Mouse (Mus musculus): ENCODE measurements at regions not wholly inside any gene's neighbourhood (a gene's known extent, or its start where the extent isn't known, plus 50 kb on each side); places are given as distances from the start of the nearest gene placed in this dataset.
"Not testable (repeated sequence)": the region's sequence is repeated elsewhere in the genome, so short reads cannot be mapped to it uniquely, and the experiment has no call there.

DNA sequence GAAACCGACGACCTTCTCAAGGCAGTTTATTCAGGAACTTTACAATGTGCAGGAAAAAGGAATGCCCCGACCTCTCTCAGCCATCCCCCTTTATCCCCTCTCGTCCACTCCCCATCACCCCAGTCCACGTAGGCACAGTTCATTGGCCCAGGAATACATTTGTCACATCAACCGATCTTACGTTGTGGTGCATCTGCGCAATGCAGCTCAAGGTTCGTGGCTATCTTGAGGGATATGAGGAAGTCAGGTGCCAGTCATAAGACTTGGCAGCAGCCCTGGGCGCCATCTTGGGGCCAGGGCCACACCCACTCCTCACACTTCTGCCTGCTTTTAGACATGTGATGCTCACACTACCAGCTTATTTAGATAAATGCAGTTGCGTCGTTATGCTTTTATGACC, 106.8 kb upstream of the Arid1b start:
- DNase-seq, result not testable (repeated sequence)

DNA sequence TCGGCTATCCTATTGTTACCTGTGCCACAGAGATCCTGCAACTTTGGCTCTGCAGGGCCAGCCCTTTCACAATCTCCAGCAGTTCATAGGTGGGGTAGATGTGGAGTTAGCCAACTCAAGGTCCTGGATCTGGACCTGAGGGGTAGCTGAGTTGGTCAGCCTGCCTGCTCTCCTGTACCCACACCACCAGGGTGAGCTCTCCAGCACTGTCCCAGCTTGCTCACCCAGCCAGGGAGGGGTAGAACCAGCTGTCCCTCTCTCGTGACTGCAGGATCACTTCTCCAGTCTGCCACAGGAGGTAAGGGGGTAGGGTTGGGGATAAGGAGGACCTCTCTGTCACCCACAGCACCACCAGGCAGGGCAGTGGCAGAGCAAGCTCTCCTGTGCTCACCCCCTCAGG, 104.6 kb upstream of the Arid1b start:
- no peak for DNase-seq

- no peak for DNase-seq
Observed at GRCm38 (mm10) chr17:4890131-4890530, 104.0 kb upstream of the Arid1b start.

GRCm38 (mm10) chr17:4891576-4891975, 102.6 kb upstream of the Arid1b start:
- DNase-seq, result no peak

DNA sequence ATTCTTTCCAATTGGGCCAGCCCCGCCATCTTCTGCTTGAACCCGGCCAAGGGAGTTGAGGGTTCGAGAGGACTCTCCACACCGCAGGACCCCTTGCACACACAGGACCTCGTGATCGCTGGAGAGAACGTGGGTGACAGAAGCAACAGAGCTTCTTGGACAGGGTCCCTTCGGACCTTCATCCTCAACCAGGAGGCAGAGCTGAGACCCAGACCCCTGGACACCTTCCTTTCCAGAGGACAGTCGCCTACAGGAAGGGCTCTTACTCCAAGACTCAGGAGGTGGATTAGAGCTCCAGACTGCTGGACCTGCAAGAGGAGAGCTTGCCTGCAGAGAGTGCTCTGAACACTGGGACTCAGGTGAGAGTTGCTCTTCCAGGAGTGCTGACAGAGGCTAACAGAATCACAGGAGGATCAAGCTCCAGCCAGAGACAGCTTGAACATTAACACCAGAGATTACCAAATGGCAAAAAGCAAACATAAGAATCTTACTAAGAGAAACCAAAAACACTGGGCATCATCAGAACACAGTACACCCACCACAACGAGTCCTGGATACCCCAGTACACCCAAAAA, 99.3 kb upstream of the Arid1b start:
- not testable (repeated sequence) for DNase-seq

- DNase-seq, result no peak
Observed at GRCm38 (mm10) chr17:4903129-4903528, 91.0 kb upstream of the Arid1b start.

DNA sequence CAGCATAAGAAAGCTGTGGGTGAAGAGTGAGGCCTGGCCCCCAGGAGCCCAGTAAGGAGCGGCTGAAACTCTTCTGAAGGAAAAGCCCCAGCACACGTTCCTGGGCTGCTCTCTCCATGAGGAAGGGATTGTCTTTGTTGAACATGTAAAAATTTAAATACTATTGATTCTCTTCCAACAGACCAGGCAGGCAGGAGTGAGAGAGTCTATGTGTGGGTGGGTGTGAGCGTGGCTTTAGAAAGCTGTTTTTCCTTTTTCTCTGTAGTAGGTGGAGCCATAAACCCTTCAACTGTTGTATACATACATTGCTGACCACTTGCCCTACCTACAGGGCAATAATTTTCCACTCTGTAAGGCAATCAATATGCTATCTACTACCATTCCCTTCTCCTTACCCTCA, 87.6 kb upstream of the Arid1b start:
- DNase-seq, result no peak

DNA sequence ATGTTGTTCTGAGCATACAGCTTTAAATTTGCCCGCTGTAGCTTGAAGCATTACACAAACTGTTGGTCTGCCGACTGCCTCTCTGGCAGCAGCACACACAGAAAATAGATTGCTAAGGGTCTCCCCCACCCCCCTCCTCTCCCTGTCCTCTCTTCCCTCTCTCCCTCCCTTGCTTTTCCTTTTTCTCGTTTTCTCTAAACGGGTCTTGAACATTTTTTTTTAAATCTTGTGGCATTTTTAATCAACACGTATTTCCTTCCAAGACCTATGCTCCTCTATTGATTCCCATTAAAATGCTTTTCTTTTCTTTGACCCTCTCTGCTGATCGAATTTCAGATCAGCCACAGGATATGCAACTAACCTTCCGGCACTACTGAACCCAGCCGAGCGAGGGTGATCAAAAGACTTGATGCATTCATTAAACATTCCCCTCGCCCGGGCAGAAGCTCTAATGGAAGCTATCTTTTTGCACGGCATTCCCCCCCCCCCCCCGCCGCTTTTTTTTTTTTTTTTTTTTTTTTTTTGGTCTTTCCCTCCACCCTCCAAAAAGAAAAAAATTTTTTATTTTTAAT, 86.9 kb upstream of the Arid1b start:
- peak; percentile 10 to 29 for DNase-seq

DNA sequence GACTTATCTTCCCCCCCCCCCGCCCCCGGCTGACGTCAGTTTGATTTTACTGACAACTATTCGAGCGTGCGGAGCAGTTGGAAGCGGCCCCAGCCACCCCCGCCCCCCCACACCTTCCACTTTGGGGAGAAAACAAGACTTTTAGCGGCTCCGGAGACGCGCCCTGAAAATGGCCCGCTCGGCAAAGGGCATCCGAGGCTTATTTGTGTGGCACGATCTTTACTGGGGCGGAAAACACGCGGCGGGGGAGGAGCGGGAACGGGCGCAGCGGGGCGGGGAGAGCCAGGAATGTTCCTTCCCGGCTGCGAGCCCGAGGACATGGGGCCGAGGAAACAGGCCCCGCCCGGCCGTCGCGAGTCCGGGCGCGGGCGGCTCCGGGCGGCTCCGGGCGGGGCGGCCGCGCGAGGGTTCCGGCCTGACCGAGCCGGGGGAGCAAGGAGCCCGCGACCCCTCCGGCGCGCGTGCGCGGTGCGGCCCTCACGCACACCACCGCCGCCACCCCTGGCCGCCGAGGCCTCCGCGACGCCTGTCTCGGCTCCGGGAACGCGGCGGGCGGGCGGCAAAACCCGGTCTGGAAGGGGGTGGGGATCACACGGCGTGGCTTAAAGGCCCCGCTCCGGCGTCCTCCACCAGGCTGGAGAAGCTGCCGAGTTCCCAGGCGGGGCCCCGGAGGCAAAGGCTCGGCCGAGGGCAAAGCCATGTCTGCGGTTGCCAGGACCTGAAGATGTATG, 86.1 kb upstream of the Arid1b start:
- DNase-seq, result peak; percentile 90 to 92

DNA sequence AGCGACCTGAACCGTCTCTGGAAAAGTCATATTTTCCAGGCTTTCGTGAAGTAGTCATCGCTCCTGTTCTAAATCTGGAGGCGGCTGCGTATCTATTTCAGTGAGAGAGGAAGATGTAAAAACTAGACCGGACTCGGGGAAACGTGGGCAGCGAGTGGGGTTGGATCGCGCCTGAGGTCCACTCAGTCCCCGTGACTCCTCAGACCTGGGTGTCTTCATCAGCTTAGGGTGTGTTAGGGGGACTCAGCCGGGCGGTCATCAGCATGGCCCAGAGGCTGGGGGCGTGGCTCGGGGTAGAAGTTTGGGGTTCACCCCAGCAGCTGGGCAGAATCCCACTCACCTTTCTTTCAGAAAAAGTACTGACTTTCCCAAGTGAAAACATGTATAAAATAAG, 85.6 kb upstream of the Arid1b start:
- peak in 1 of 2 experiments; percentile 43 for DNase-seq

DNA sequence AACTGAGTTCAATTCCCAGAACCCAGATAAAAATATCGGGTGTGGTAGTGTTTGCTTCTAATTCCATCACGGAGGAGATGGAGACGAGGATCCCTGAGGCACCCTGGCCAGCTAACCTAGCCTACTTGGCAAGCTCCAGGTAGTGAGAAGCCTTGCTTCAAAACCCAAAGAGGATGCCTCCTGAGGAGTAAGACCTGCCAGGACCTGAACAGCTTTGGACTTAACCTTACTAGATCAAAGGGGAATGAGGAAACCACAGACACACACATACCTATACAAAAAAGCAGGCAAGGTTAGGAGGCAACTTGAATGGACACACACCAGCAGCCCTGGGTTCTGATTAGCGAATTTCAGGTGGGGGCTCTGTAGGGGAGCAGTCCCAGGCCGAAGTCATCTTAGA, 84.0 kb upstream of the Arid1b start:
- DNase-seq, result no peak

DNA sequence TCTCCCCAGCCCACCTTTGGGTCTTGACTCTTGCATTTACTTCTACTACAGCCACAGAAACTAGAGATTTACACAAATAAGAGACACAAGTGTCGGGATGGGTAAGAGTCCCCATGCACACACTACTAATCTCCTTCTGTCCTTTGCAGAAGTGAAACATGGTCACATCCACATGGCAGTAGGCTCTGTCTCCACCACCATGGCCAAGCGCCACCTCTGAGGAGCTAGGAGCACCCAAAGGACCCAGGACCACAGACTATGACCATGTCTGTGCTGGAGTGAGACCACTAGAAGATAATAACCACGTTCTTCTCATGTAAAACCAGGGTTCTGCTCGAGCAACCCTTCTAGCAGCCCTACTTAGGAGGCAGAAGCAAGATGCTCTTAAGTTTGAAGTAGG, 81.1 kb upstream of the Arid1b start:
- no peak for DNase-seq

- no peak for DNase-seq
Observed at GRCm38 (mm10) chr17:4919866-4920495, 74.2 kb upstream of the Arid1b start.

- no peak for DNase-seq
Observed at GRCm38 (mm10) chr17:4921121-4921520, 73.0 kb upstream of the Arid1b start.

- no peak for DNase-seq
Observed at GRCm38 (mm10) chr17:4928631-4929030, 65.5 kb upstream of the Arid1b start.

DNA sequence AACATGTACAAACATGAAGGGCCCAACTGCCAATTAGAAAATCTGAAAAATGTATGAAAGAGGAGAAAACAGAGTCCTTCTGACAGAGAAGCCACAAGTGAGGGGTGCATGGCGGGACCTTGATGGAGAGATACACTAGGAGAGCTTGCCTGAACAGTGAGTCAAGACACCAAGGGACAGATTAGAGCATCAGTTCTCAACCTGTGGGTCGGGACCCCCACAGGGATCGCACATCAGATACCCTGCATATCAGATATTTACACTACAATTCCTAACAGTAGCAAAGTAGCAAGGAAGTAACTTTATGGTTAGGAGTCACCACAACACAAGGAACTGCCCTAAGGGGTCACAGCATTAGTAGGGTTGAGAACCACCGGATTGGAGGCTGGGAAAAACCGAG, 58.9 kb upstream of the Arid1b start:
- no peak for DNase-seq

DNA sequence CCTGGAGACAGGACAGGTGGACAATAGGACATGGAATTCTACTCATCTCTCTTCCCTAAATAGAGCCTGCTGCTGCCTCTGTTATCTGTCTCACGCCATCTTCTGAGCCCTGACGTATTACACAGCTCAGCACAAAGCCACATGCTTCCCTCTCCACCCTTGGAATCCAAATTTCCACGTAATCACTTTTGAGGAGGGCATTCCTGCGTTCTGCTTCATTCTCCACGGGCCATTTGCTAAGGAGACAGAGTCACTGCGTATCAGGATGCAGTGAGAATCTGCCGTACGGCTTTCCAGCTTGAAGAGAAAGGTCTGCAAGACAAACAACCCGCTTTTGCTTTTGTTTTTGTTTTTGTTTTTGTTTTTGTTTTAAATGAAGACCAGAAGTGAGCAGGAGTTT, 53.5 kb upstream of the Arid1b start:
- no peak for DNase-seq

- DNase-seq, result no peak
Observed at GRCm38 (mm10) chr17:4941286-4941800, 52.8 kb upstream of the Arid1b start.

DNA sequence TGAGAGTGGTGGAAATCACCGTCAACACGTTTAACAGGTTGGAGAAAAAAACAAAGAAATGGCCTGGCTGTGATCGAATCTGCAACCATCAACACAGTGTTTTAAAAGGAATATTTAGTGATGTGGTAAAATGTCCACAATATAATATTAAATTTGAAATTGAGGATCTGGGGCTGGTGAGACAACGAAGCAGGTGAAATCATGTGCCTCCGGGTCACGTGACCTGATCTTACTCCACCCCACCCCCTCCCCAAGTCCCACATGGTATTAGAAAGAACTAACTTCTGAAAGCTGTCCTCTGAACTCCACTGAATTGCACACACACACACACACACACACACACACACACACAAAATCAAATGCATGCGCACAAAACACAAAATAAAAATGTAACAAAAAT, 51.3 kb upstream of the Arid1b start:
- DNase-seq, result no peak
